Mouse (Mus musculus) heart, postnatal 0 days (tissue): ENCODE data around the gene Cct7. TPM values are rescaled to one million over a fixed set of nuclear protein-coding genes. Genes with fewer than 3 reads are reported as not detected.

Source experiments
- ATAC-seq: fragments of 200-750 bp; cut with Nextera tagmentation; 2 replicates; pipeline ENCODE4 v1.8.0; 2017; ENCODE audit warnings: low read depth, moderate number of reproducible peaks, moderate library complexity; ENCODE audit not compliant: insufficient read depth
- DNase-seq: peaks from one replicate; pipeline ENCODE4 v3.0.0-alpha.2; 2016; ENCODE audit warnings: low spot score
- H3K27ac ChIP-seq: fragments of 300-500 bp; sonication (generic); 2 replicates; pipeline ENCODE4 v1.5.1; 2014; ENCODE audit warnings: low read depth, mild to moderate bottlenecking
- H3K27me3 ChIP-seq: fragments of 300-500 bp; sonication (generic); 2 replicates; pipeline ENCODE4 v1.6.1; 2014; ENCODE audit warnings: low read length, mixed read lengths; ENCODE audit not compliant: control insufficient read depth, insufficient read depth
- H3K36me3 ChIP-seq: fragments of 300-500 bp; sonication (generic); replicated peaks from 2 replicates; pipeline ENCODE4 v1.6.1; 2014; ENCODE audit warnings: low read length, mixed read lengths; ENCODE audit not compliant: control insufficient read depth, insufficient read depth
- H3K4me1 ChIP-seq: fragments of 300-500 bp; sonication (generic); 2 replicates; pipeline ENCODE4 v1.6.1; 2014; ENCODE audit warnings: antibody characterized with exemption; ENCODE audit not compliant: control insufficient read depth, insufficient read depth
- H3K4me2 ChIP-seq: fragments of 300-500 bp; sonication (generic); 2 replicates; pipeline ENCODE4 v1.6.1; 2014; ENCODE audit warnings: low read depth, mild to moderate bottlenecking, low read length, moderate library complexity
- H3K4me3 ChIP-seq: fragments of 300-500 bp; sonication (generic); 2 replicates; pipeline ENCODE4 v1.5.1; 2014; ENCODE audit warnings: low read depth, low read length
- H3K9ac ChIP-seq: fragments of 300-500 bp; sonication (generic); replicated peaks from 2 replicates; pipeline ENCODE4 v1.6.1; 2014; ENCODE audit warnings: low read depth, low read length, mixed read lengths
- H3K9me3 ChIP-seq: fragments of 300-500 bp; sonication (generic); replicated peaks from 2 replicates; pipeline ENCODE4 v1.6.1; 2016; ENCODE audit warnings: low read length; ENCODE audit not compliant: control insufficient read depth
- CTCF ChIP-seq: IDR thresholded peaks from 2 replicates; pipeline ENCODE4 v1.5.1; 2016; ENCODE audit warnings: antibody characterized with exemption, control low read depth, low read depth
- EP300 ChIP-seq: IDR thresholded peaks from 2 replicates; pipeline ENCODE4 v1.6.1; 2016; ENCODE audit warnings: antibody characterized with exemption, low read depth
- WGBS: fragments of 180-500 bp; shearing (Covaris S2); extraction: QIAGEN DNeasy Blood & Tissue Kit; methylation state at CpG from one replicate; pipeline ENCODE4 v1.1.7; 2014; 5-methylcytosine and 5-hydroxymethylcytosine counted together
- polyA plus RNA-seq: library from polyadenylated mRNA; unstranded; fragments of >200 nt; fragmentation: Nextera tagmentation; extraction: Ambion mirVana; gene quantifications from 2 replicates; pipeline ENCODE4 v1.2.1, GENCODE M21; 2015
- total RNA-seq: library from RNA; depleted of rRNA; stranded (reverse); fragments of >200 nt; gene quantifications from 2 replicates; pipeline ENCODE4 v1.2.3, GENCODE M21; 2014; ENCODE audit warnings: low replicate concordance

Gene Cct7
- total and polyA plus RNA-seq, 2 experiments from 2014 or later: 138 to 246 TPM

DNA sequence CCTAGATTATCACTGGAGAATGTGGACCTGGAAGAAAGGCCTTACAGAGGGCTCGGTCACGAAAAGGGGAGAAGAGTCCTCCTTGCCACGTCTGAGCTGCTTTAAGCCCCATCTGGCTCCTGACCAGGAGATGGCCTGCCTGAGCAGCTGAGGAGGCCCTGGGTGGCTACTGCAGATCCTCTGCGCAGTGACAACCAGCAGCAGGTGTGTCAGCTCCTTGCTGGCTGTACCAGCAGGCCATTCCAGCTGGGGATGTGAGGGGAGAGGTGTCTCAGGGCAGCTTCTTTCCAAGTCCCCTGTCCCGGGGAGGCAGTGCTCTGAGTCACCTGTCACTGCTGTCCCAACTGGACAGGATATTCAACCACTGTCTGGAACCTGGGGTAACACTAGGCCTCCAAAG lies 21.2 kb downstream of the Cct7 start:
- Histone ChIP-seq H3K9ac (no peak overlapping the region), H3K36me3 (peaks cover 19% of the 10 kb centered on the region), H3K9me3 (no peaks in the 10 kb centered on the region), H3K27ac (no peak overlapping the region), H3K4me3 (no peak overlapping the region), H3K27me3 (peaks cover 3% of the 10 kb centered on the region), H3K4me2 (no peak overlapping the region), H3K4me1 (no peaks in the 10 kb centered on the region)
- 62% methylated on average over 5 of the region's 5 CpGs for WGBS
- TF ChIP-seq CTCF (no peak), EP300 (no peak)
- ATAC-seq (no peak), DNase-seq (no peak)

- 81% methylated on average over 3 of the region's 3 CpGs for WGBS
- DNase-seq (no peak), ATAC-seq (no peak)
- H3K9ac ChIP-seq: no peak overlapping the region
- no peaks in the 10 kb centered on the region for H3K9me3 ChIP-seq
- H3K4me2 ChIP-seq: no peak overlapping the region
- no peak overlapping the region for H3K4me3 ChIP-seq
- no peaks in the 10 kb centered on the region for H3K4me1 ChIP-seq
- H3K27me3 ChIP-seq: peaks cover 19% of the 10 kb centered on the region
- TF ChIP-seq EP300 (no peak), CTCF (no peak)
- no peaks in the 10 kb centered on the region for H3K36me3 ChIP-seq
- H3K27ac ChIP-seq: no peak overlapping the region
Measured at GRCm38 (mm10) chr6:85475581-85475980, 24.3 kb downstream of the Cct7 start.

DNA sequence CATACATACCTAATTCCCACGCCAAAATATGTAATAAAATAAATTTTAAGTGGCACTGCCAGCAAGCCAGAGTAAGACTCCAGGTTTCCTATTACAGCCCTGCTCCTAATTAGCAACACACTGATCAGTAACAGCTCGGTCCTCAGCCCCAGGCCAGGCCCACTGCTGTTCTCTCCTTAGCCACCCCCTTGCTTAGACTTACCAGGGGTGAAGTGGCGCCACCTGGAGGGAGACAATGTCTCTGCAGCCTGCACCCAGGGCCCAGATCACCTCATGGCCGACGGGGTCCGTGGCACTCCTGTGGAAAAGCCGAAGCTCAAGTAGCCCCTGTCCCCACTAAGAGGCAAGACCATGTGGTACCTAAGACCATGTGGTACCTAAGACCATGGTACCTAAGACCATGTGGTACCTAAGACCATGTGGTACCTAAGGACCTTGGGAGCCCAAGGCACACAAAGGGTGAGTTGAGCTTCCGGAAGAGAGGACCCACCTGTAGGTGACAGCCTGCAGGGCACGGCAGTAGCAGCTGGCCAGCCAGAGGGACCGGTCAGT lies 26.1 kb downstream of the Cct7 start:
- ATAC-seq (no peak), DNase-seq (no peak)
- peak; percentile 20 for TF ChIP-seq CTCF
- TF ChIP-seq EP300: no peak
- no peaks in the 10 kb centered on the region for H3K9me3 ChIP-seq
- 37% methylated on average over 10 of the region's 10 CpGs for WGBS
- H3K4me1 ChIP-seq: no peaks in the 10 kb centered on the region
- no peak overlapping the region for H3K4me2 ChIP-seq
- H3K4me3 ChIP-seq: no peak overlapping the region
- H3K9ac ChIP-seq: no peak overlapping the region
- no peaks in the 10 kb centered on the region for H3K36me3 ChIP-seq
- H3K27ac ChIP-seq: no peak overlapping the region
- H3K27me3 ChIP-seq: peaks cover 19% of the 10 kb centered on the region

GRCm38 (mm10) chr6:85478416-85478815 lies 27.1 kb downstream of the Cct7 start:
- Histone ChIP-seq H3K36me3 (no peaks in the 10 kb centered on the region), H3K4me1 (no peaks in the 10 kb centered on the region), H3K9me3 (no peaks in the 10 kb centered on the region), H3K4me2 (no peak overlapping the region), H3K27me3 (peaks cover 27% of the 10 kb centered on the region), H3K9ac (no peak overlapping the region), H3K27ac (no peak overlapping the region), H3K4me3 (no peak overlapping the region)
- TF ChIP-seq CTCF (no peak), EP300 (no peak)
- no peak for DNase-seq
- ATAC-seq: no peak
- WGBS: 31% methylated on average over 14 of the region's 14 CpGs

DNA sequence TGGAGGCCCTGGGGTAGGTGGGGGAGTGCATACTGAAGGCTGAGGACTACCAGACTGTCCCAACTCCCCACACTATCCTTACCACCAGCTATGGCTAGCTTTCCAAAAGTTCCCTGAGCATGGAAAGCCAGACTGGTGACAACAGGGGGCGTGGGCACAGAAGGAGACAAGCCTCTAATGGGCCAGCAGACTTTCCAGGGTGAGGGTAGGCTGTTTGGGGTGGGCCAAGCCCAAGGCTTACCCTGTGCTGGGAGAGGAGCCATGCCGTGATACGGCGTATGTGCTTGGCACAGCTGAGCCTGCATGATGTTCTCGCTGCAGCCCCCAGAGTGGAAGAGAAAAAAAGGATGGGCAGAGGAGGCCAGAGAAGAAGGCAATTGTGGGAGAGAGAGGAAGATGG lies 28.7 kb downstream of the Cct7 start:
- Histone ChIP-seq H3K36me3 (no peaks in the 10 kb centered on the region), H3K9ac (no peak overlapping the region), H3K4me2 (no peak overlapping the region), H3K4me1 (no peaks in the 10 kb centered on the region), H3K4me3 (no peak overlapping the region), H3K9me3 (no peaks in the 10 kb centered on the region), H3K27me3 (peaks cover 43% of the 10 kb centered on the region), H3K27ac (no peak overlapping the region)
- DNase-seq (no peak), ATAC-seq (no peak)
- TF ChIP-seq EP300 (no peak), CTCF (no peak)
- 76% methylated on average over 5 of the region's 5 CpGs for WGBS

GRCm38 (mm10) chr6:85480685-85481084 lies 29.4 kb downstream of the Cct7 start:
- Histone ChIP-seq H3K36me3 (no peaks in the 10 kb centered on the region), H3K27me3 (peaks cover 50% of the 10 kb centered on the region)
- no peak for ATAC-seq

More at GRCm38 (mm10) chr6:85480685-85481084, 29.4 kb downstream of the Cct7 start:
- Histone ChIP-seq H3K4me2 (no peak overlapping the region), H3K9ac (no peak overlapping the region), H3K27ac (no peak overlapping the region), H3K9me3 (no peaks in the 10 kb centered on the region), H3K4me1 (no peaks in the 10 kb centered on the region), H3K4me3 (no peak overlapping the region)
- TF ChIP-seq EP300 (no peak), CTCF (no peak)
- WGBS: 66% methylated on average over 15 of the region's 16 CpGs
- DNase-seq: no peak
